Mouse (Mus musculus): ENCODE measurements around the gene Gm10490. TPM values are rescaled to one million over a fixed set of nuclear protein-coding genes. Genes with fewer than 3 reads are reported as not detected.
A peak's percentile ranks its signal among the peaks of the same experiment; 100 is the strongest.

Gm10490 gene
- polyA plus RNA-seq, 1 experiment from 2014 or later = not detected

DNA sequence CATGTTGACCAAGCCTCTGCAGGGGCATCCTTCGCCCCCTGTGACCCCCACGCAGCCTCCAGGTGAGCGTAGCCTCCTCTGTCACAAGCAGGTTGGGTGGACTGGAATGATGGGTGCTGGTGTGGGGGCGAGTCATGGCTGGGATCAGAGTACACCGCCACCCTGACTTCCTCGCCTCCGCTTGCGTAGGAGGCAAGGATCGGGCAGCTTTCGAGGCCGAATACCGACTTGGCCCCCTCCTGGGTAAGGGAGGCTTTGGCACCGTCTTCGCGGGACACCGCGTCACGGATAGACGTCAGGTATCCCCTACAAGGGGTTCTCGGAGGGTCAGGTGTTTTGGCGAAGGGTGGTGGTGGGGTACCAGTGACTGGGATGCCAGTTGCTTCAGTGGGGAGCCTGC is 30.8 kb upstream of the Gm10490 start:
- DNase-seq (ENCODE audit: low spot score) (no peak), ATAC-seq (no peak; the same call in none of the 2 replicates)
- Histone ChIP-seq H3K27ac (ENCODE audit: low read depth, low read length) (peak overlapping the region; percentile 33; the same call in 1 of the 2 replicates), H3K4me3 (ENCODE audit: low read depth, low read length) (peak overlapping the region; percentile 45), H3K36me3 (ENCODE audit: control insufficient read depth, insufficient read depth, low read length) (peaks cover 9% of the 10 kb centered on the region; the same call in 1 of the 2 replicates), H3K9ac (ENCODE audit: low read length) (peak overlapping the region; percentile 63), H3K27me3 (replicated peaks; ENCODE audit: control insufficient read depth, insufficient read depth, low read length) (no peaks in the 10 kb centered on the region), H3K4me1 (ENCODE audit: control insufficient read depth, insufficient read depth, low read length) (no peaks in the 10 kb centered on the region), H3K9me3 (replicated peaks; ENCODE audit: control insufficient read depth, low read length) (no peaks in the 10 kb centered on the region), H3K4me2 (ENCODE audit: low read length) (peak overlapping the region; percentile 84)
- 36% methylated on average over 21 of the region's 21 CpGs for WGBS

DNA sequence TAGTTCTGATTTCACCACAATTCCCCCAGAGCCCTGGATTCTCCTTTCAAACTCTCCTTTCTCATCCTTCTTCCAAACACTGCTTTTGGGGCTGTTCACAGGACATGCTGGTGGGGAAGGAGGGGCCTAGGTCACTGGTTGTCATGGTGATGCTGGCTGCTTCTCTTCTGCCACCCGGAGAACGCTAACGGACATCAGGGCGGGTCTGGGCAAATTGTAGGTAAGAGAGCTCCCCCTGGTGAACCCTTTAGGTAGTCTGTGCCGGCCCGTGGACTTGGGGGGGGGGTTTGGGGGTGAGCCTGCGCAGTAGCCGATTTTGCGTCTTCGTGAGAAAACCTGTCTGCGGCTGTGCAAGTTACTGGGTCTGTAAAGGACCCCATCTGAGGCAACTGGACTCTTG is 29.5 kb upstream of the Gm10490 start:
- WGBS = 25% methylated on average over 11 of the region's 11 CpGs
- DNase-seq (ENCODE audit: low spot score) (peak; percentile 79), ATAC-seq (peak; percentile 54)
- H3K9ac ChIP-seq (ENCODE audit: low read length) = peak overlapping the region; percentile 25; the same call in 1 of the 2 replicates
- H3K4me1 ChIP-seq (ENCODE audit: control insufficient read depth, insufficient read depth, low read length) = peaks cover 1% of the 10 kb centered on the region
- 0 out of 2 replicates have a peak overlapping the region, but pooled peaks have one; percentile 45 for H3K4me3 ChIP-seq (ENCODE audit: low read depth, low read length)
- H3K9me3 ChIP-seq (replicated peaks; ENCODE audit: control insufficient read depth, low read length) = no peaks in the 10 kb centered on the region
- H3K27ac ChIP-seq (ENCODE audit: low read depth, low read length) = no peak overlapping the region
- no peaks in the 10 kb centered on the region for H3K27me3 ChIP-seq (replicated peaks; ENCODE audit: control insufficient read depth, insufficient read depth, low read length)
- H3K4me2 ChIP-seq (ENCODE audit: low read length) = peak overlapping the region; percentile 84
- H3K36me3 ChIP-seq (ENCODE audit: control insufficient read depth, insufficient read depth, low read length) = no peaks in the 10 kb centered on the region

DNA sequence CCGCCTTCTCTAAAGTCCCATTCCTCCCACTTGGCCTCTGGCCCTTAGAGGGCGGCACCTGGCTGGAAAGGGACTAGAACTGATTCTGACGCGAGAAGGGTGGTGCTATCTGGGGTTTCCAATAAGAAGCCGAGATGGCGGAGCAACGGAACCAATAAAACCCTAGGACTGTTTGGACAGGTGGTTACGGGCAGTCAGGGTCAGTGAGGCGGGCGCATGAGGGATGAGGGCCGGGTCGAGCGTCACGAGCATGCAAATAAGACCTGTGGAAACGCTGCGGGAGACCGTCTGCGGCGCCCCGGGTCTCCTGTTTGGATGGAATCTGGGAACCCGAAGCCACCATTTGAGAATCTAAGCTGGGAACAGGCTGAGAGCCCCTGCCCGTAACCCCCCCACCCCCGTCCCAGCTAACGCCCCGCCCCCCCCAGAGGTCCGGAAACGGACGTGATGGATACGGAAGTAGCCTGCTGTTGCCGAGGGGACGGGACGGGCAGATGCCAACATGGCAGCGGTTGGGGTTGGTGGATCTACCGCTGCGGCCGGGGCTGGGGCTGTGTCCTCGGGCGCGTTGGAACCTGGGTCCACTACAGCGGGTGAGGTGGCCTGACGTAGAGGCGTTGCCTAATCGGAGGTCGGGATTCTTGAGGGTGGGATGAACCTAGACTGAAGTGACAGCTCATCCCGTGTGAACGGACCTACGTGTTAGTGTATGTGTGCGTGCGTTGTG is 25.3 kb upstream of the Gm10490 start, which contains the start of gene Slc35a2:
Gene Slc35a2 (plus strand): TSS at position 188 of the 727 bp plus-strand sequence.
- Histone ChIP-seq H3K36me3 (ENCODE audit: control insufficient read depth, insufficient read depth, low read length) (0 out of 2 replicates have a peak, but pooled peaks cover 4% of the 10 kb centered on the region), H3K9me3 (replicated peaks; ENCODE audit: control insufficient read depth, low read length) (no peaks in the 10 kb centered on the region), H3K9ac (ENCODE audit: low read length) (peak within 1 kb of the TSS; percentile 58), H3K4me2 (ENCODE audit: low read length) (peak within 1 kb of the TSS; percentile 59), H3K27ac (ENCODE audit: low read depth, low read length) (peak within 1 kb of the TSS; percentile 80), H3K27me3 (replicated peaks; ENCODE audit: control insufficient read depth, insufficient read depth, low read length) (no peaks in the 10 kb centered on the region), H3K4me3 (ENCODE audit: low read depth, low read length) (peak within 1 kb of the TSS; percentile 50), H3K4me1 (ENCODE audit: control insufficient read depth, insufficient read depth, low read length) (peaks cover 2% of the 10 kb centered on the region)
- DNase-seq (ENCODE audit: low spot score) (peak; percentile 82), ATAC-seq (peak; percentile 87)
- WGBS = 27% methylated on average over 48 of the region's 49 CpGs

DNA sequence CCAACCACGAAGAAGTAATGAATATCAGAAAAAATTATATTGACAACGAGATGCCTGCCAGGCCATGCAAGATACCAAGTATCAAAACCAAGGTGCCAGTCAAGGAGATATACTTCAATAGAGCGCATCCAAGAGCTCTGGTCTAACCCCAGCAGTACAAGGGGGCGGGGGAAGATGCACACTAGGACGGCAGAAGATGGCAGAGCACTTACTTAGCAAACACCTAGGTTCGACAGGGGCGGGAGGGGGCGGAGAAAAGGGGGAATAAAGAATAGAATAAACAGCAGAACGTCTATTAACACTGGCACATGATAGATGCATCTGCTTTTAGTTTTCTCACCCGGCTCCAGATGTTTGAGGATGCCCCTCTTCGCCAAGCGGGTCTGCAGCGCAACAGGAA is 11.1 kb upstream of the Gm10490 start:
- H3K4me2 ChIP-seq (ENCODE audit: low read length) = peak overlapping the region; percentile 56
- peak overlapping the region; percentile 52 for H3K4me3 ChIP-seq (ENCODE audit: low read depth, low read length)
- H3K27me3 ChIP-seq (replicated peaks; ENCODE audit: control insufficient read depth, insufficient read depth, low read length) = no peaks in the 10 kb centered on the region
- WGBS = 38% methylated on average over 13 of the region's 13 CpGs
- no peaks in the 10 kb centered on the region for H3K4me1 ChIP-seq (ENCODE audit: control insufficient read depth, insufficient read depth, low read length)
- DNase-seq (ENCODE audit: low spot score) (no peak), ATAC-seq (no peak)
- peaks cover 21% of the 10 kb centered on the region for H3K36me3 ChIP-seq (ENCODE audit: control insufficient read depth, insufficient read depth, low read length)
- H3K9me3 ChIP-seq (replicated peaks; ENCODE audit: control insufficient read depth, low read length) = no peaks in the 10 kb centered on the region
- peak overlapping the region; percentile 65 for H3K9ac ChIP-seq (ENCODE audit: low read length)
- H3K27ac ChIP-seq (ENCODE audit: low read depth, low read length) = no peak overlapping the region

DNA sequence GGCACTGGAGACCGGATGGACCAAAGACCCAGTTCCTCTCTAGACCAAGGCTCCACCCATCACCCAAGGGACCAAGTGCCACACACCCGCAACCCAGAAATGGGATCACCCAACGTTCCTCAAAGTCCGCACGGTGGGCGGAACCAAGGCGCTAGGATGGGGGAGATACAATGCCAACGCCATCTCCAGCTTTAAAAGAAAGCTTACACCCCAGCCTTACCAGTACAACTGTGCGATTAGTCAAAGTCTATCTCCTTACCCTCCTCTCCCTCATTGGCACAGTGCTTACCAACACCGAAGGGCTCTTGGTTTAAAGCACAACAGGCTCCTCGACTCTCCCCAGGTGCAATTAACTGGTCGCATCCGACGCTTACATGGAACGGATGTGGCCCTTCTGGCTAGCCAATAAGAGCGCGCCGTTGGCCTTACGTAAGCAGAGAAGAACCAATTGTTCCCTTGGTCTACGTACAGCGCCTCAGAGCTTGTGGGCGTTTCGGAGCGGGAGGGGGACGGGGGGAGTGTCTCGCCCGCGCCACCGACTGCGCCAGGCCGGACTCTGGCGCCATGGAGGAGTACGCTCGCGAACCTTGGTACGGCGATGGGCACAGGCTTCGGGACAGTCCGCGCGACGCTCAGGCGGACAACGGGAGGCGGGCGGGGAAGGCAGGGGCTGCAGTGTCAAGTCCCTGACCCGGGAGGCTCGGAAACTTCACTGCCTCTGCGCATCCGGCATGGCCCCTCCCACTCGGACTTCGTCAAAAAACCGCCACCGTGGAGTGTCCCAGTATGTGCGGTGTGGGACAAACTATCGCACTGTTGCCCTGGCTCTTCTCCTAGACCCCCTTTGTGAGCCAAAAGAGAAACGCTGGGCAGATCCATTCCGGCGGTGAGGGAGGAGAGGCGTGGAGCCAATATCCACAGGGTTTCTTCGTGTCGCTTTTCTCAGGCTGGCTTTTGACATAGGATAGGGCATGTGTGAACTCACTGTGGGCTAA is 10.2 kb upstream of the Gm10490 start, which contains the start of the genes Pqbp1 and Timm17b:
Gene Pqbp1 (minus strand): TSS at position 390 of the 995 bp plus-strand sequence.
Gene Timm17b (plus strand): TSS at position 478 of the 995 bp plus-strand sequence.
- ATAC-seq (peak; percentile 99), DNase-seq (ENCODE audit: low spot score) (peak; percentile 97)
- H3K36me3 ChIP-seq (ENCODE audit: control insufficient read depth, insufficient read depth, low read length) = peaks cover 21% of the 10 kb centered on the region
- no peaks in the 10 kb centered on the region for H3K9me3 ChIP-seq (replicated peaks; ENCODE audit: control insufficient read depth, low read length)
- H3K4me2 ChIP-seq (ENCODE audit: low read length) = peak within 1 kb of the TSS; percentile 56
- peak within 1 kb of the TSS; percentile 65 for H3K9ac ChIP-seq (ENCODE audit: low read length)
- 29% methylated on average over 62 of the region's 62 CpGs for WGBS
- H3K4me1 ChIP-seq (ENCODE audit: control insufficient read depth, insufficient read depth, low read length) = no peaks in the 10 kb centered on the region
- no peaks in the 10 kb centered on the region for H3K27me3 ChIP-seq (replicated peaks; ENCODE audit: control insufficient read depth, insufficient read depth, low read length)
- peak within 1 kb of the TSS; percentile 76 for H3K27ac ChIP-seq (ENCODE audit: low read depth, low read length)
- peak within 1 kb of the TSS; percentile 52 for H3K4me3 ChIP-seq (ENCODE audit: low read depth, low read length)

DNA sequence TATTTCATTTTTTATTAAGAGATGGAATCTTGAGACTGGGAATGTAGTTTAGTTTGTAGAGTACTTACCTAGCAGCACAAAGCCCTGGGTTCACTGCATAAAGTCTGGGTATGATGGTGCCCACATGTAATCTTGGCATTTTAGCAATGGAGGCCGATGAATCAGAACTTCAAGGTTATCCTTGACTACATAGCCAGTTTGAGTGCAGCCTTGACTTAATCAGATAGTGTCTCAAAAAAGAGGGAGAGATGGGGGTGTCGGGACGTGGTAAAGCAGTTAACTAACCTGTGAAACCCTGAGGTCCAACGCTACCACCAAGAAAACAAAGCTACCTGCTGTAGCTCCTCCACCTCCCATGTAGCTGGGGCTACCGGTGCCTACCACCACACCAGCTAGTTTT is 4.9 kb upstream of the Gm10490 start:
- Histone ChIP-seq H3K27me3 (replicated peaks; ENCODE audit: control insufficient read depth, insufficient read depth, low read length) (no peaks in the 10 kb centered on the region), H3K9ac (ENCODE audit: low read length) (no peak overlapping the region), H3K9me3 (replicated peaks; ENCODE audit: control insufficient read depth, low read length) (no peaks in the 10 kb centered on the region), H3K4me1 (ENCODE audit: control insufficient read depth, insufficient read depth, low read length) (no peaks in the 10 kb centered on the region), H3K27ac (ENCODE audit: low read depth, low read length) (no peak overlapping the region), H3K4me2 (ENCODE audit: low read length) (no peak overlapping the region), H3K4me3 (ENCODE audit: low read depth, low read length) (no peak overlapping the region), H3K36me3 (ENCODE audit: control insufficient read depth, insufficient read depth, low read length) (0 out of 2 replicates have a peak, but pooled peaks cover 11% of the 10 kb centered on the region)
- DNase-seq (ENCODE audit: low spot score) (no peak), ATAC-seq (no peak)
- 95% methylated on average over 5 of the region's 5 CpGs for WGBS

DNA sequence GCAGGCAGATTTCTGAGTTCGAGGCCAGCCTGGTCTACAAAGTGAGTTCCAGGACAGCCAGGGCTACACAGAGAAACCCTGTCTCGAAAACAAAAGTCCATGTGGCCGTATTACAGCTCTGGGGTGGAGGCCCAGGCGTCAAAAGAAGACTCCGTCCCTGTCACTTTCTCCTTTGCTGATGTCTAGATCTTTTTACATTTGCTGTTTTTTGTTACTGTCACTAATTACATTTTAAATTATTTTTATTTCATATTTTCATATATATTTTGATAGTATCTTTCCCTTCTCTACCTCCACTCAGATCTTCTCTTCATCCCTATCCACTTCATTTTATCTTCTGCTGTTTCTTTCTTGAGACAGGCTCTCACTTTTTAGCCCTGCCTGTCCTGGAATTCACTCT is 1.6 kb upstream of the Gm10490 start, which contains the start of gene Gm10491:
Gene Gm10491 (minus strand): TSS at position 101 of the 400 bp plus-strand sequence.
- Histone ChIP-seq H3K36me3 (ENCODE audit: control insufficient read depth, insufficient read depth, low read length) (0 out of 2 replicates have a peak, but pooled peaks cover 11% of the 10 kb centered on the region), H3K4me3 (ENCODE audit: low read depth, low read length) (no peak within 1 kb of the TSS), H3K27me3 (replicated peaks; ENCODE audit: control insufficient read depth, insufficient read depth, low read length) (no peaks in the 10 kb centered on the region), H3K9me3 (replicated peaks; ENCODE audit: control insufficient read depth, low read length) (no peaks in the 10 kb centered on the region), H3K4me1 (ENCODE audit: control insufficient read depth, insufficient read depth, low read length) (no peaks in the 10 kb centered on the region), H3K4me2 (ENCODE audit: low read length) (no peak within 1 kb of the TSS), H3K27ac (ENCODE audit: low read depth, low read length) (no peak within 1 kb of the TSS), H3K9ac (ENCODE audit: low read length) (no peak within 1 kb of the TSS)
- WGBS = 80% methylated on average over 5 of the region's 5 CpGs
- DNase-seq (ENCODE audit: low spot score) (no peak), ATAC-seq (no peak)

DNA sequence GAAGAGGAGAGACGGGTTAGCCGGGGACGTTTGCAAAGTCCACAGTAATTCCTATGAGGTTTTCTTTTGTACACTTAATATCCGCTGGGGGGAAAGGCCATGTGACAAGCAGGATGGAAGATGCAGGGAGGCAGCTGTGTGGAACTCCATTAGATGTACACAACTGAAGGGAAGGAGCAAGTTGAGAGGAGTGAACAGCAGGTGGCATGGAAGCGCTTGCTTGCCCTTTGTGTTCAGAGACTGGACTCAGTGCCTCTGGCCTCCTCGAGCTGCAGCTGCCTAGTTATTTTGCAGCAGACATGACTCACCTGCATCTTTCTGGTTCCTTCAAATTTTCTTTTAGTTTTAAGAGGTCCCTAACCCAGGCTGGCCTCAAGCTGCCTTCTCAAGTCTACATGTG is 1.1 kb downstream of the Gm10490 start:
- Histone ChIP-seq H3K9me3 (replicated peaks; ENCODE audit: control insufficient read depth, low read length) (no peaks in the 10 kb centered on the region), H3K4me3 (ENCODE audit: low read depth, low read length) (no peak overlapping the region), H3K4me1 (ENCODE audit: control insufficient read depth, insufficient read depth, low read length) (no peaks in the 10 kb centered on the region), H3K27ac (ENCODE audit: low read depth, low read length) (no peak overlapping the region), H3K9ac (ENCODE audit: low read length) (no peak overlapping the region), H3K36me3 (ENCODE audit: control insufficient read depth, insufficient read depth, low read length) (0 out of 2 replicates have a peak, but pooled peaks cover 5% of the 10 kb centered on the region), H3K4me2 (ENCODE audit: low read length) (no peak overlapping the region), H3K27me3 (replicated peaks; ENCODE audit: control insufficient read depth, insufficient read depth, low read length) (no peaks in the 10 kb centered on the region)
- DNase-seq (ENCODE audit: low spot score) (peak; percentile 11), ATAC-seq (no peak)
- 48% methylated on average over 6 of the region's 6 CpGs for WGBS
